Mouse (Mus musculus): ENCODE results near the gene Pecr.
"Not testable (repeated sequence)": the region's sequence is repeated elsewhere in the genome, so short reads cannot be mapped to it uniquely, and the experiment has no call there.

The Pecr gene

GRCm38 (mm10) chr1:72236363-72237006, 47.6 kb downstream of the Pecr start:
- peak; percentile 64 for DNase-seq (ENCODE audit: low spot score)

- not testable (repeated sequence) for DNase-seq (ENCODE audit: low spot score)
These were observed 51.5 kb downstream of the Pecr start for GRCm38 (mm10) chr1:72232592-72232991.

GRCm38 (mm10) chr1:72228974-72229373, 55.1 kb downstream of the Pecr start:
- no peak for DNase-seq (ENCODE audit: low spot score)

- DNase-seq (ENCODE audit: low spot score): no peak
These were observed 56.6 kb downstream of the Pecr start for GRCm38 (mm10) chr1:72227546-72227945.

- no peak for DNase-seq (ENCODE audit: low spot score)
These were observed 57.1 kb downstream of the Pecr start for GRCm38 (mm10) chr1:72226887-72227481.

GRCm38 (mm10) chr1:72226172-72226886, 57.8 kb downstream of the Pecr start:
- DNase-seq (ENCODE audit: low spot score): peak; percentile 29

- DNase-seq (ENCODE audit: low spot score): peak; percentile 82
These were observed 58.4 kb downstream of the Pecr start for GRCm38 (mm10) chr1:72225720-72226171.

- no peak for DNase-seq (ENCODE audit: low spot score)
These were observed 58.9 kb downstream of the Pecr start for GRCm38 (mm10) chr1:72225054-72225718.

GRCm38 (mm10) chr1:72220008-72220407, 64.1 kb downstream of the Pecr start:
- no peak for DNase-seq (ENCODE audit: low spot score)

- DNase-seq (ENCODE audit: low spot score): no peak
These were observed 65.0 kb downstream of the Pecr start for GRCm38 (mm10) chr1:72219116-72219515.

- no peak for DNase-seq (ENCODE audit: low spot score)
These were observed 65.5 kb downstream of the Pecr start for GRCm38 (mm10) chr1:72218626-72219025.

- DNase-seq (ENCODE audit: low spot score): no peak
These were observed 67.4 kb downstream of the Pecr start for GRCm38 (mm10) chr1:72216761-72217160.

- DNase-seq (ENCODE audit: low spot score): no peak
These were observed 68.9 kb downstream of the Pecr start for GRCm38 (mm10) chr1:72215174-72215573.

GRCm38 (mm10) chr1:72214470-72214961, 69.6 kb downstream of the Pecr start:
- no peak for DNase-seq (ENCODE audit: low spot score)

GRCm38 (mm10) chr1:72213954-72214353, 70.2 kb downstream of the Pecr start:
- DNase-seq (ENCODE audit: low spot score): no peak

- DNase-seq (ENCODE audit: low spot score): peak; percentile 65
These were observed 72.1 kb downstream of the Pecr start, which contains the start of gene Mreg for GRCm38 (mm10) chr1:72211701-72212699. Mreg (minus strand) TSS chr1:72212307.

- DNase-seq (ENCODE audit: low spot score): no peak
These were observed 73.1 kb downstream of the Pecr start for GRCm38 (mm10) chr1:72210803-72211679.
